Mouse (Mus musculus) bone marrow macrophage, adult 2 months (primary cell): ENCODE measurements around the gene Ppp1r12b.

ENCODE experiments used
- CTCF ChIP-seq: IDR thresholded peaks from 2 replicates; pipeline ENCODE4 v1.5.1; 2012; ENCODE audit warnings: low read depth, mild to moderate bottlenecking, low read length, moderate library complexity
- POLR2A ChIP-seq: IDR thresholded peaks from 2 replicates; pipeline ENCODE4 v1.6.1; 2012; ENCODE audit warnings: mild to moderate bottlenecking, low read depth, low read length, borderline replicate concordance

DNA sequence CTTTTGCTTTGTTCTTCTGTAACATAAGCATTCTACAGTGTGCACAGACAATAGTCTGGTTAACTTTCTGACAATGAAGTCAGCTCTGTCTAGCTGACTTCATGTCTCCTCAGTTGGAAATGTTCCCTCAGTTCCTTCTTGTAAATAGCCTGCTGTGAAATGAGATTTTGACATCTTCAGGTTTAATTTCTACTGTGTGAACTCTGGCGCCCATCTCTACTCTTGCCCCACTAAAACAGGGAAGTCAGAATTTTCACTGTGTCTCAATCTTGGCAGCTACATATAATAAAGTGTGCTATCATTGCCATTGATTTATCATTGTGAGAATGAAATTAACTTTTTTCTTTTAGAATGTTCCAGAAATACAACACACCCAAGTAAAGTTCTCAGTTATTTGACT, 170.8 kb downstream of the Ppp1r12b start:
- TF ChIP-seq CTCF: no peak
- no peak for TF ChIP-seq POLR2A
